Mouse (Mus musculus) heart, embryonic 14.5 days (tissue): Measurements from ENCODE around the gene 0610010F05Rik. TPM values are rescaled to one million over a fixed set of nuclear protein-coding genes. Genes with fewer than 3 reads are reported as not detected.

ENCODE experiments used
- ATAC-seq: fragments of 200-750 bp; cut with Nextera tagmentation; 2 replicates; pipeline ENCODE4 v1.8.0; 2017; ENCODE audit warnings: low read depth, moderate TSS enrichment; ENCODE audit not compliant: insufficient number of reproducible peaks, insufficient read depth, low FRiP score
- H3K27ac ChIP-seq, 2 experiments: fragments of 200-500 bp in 1 of 2; fragments of 300-500 bp in 1 of 2; sonication (generic) in 1 of 2; replicated peaks in 1 of 2; 2 replicates each; pipeline ENCODE4 v1.5.1; 2012 to 2014; ENCODE audit warnings: low read depth in 2 of 2, low read length in 2 of 2, control low read depth in 1 of 2, mild to moderate bottlenecking in 1 of 2, mixed read lengths in 1 of 2; ENCODE audit not compliant: control insufficient read depth in 1 of 2, insufficient read depth in 1 of 2
- H3K27me3 ChIP-seq: fragments of 300-500 bp; sonication (generic); 2 replicates; pipeline ENCODE4 v1.6.1; 2014; ENCODE audit warnings: mild to moderate bottlenecking, low read length, control low read depth; ENCODE audit not compliant: control insufficient read depth, insufficient read depth
- H3K36me3 ChIP-seq: fragments of 300-500 bp; sonication (generic); 2 replicates; pipeline ENCODE4 v1.6.1; 2014; ENCODE audit warnings: mild to moderate bottlenecking, control low read depth, low read length, mixed read lengths; ENCODE audit not compliant: control insufficient read depth, insufficient read depth
- H3K4me1 ChIP-seq, 2 experiments: fragments of 200-500 bp in 1 of 2; fragments of 300-500 bp in 1 of 2; sonication (generic) in 1 of 2; 2 replicates each; pipeline ENCODE4 v1.6.1; 2012 to 2014; ENCODE audit warnings: low read length in 2 of 2, control low read depth in 1 of 2, mixed read lengths in 1 of 2; ENCODE audit not compliant: control insufficient read depth in 2 of 2, insufficient read depth in 2 of 2
- H3K4me2 ChIP-seq: fragments of 300-500 bp; sonication (generic); 2 replicates; pipeline ENCODE4 v1.6.1; 2014; ENCODE audit warnings: mild to moderate bottlenecking, low read length
- H3K4me3 ChIP-seq, 2 experiments: fragments of 200-500 bp in 1 of 2; fragments of 300-500 bp in 1 of 2; sonication (generic) in 1 of 2; 2 replicates each; pipeline ENCODE4 v1.5.1; 2012 to 2014; ENCODE audit warnings: low read length in 2 of 2, mild to moderate bottlenecking in 2 of 2, control low read depth in 1 of 2, low read depth in 1 of 2, moderate library complexity in 1 of 2; ENCODE audit not compliant: control insufficient read depth in 1 of 2, insufficient read depth in 1 of 2
- H3K9ac ChIP-seq: fragments of 300-500 bp; sonication (generic); 2 replicates; pipeline ENCODE4 v1.6.1; 2014; ENCODE audit warnings: mild to moderate bottlenecking, low read length
- H3K9me3 ChIP-seq: fragments of 300-500 bp; sonication (generic); 2 replicates; pipeline ENCODE4 v1.6.1; 2016; ENCODE audit warnings: low read length, control low read depth; ENCODE audit not compliant: control insufficient read depth
- WGBS: fragments of 180-500 bp; shearing (Covaris S2); extraction: QIAGEN DNeasy Blood & Tissue Kit; methylation state at CpG from one replicate; pipeline ENCODE4 v1.1.7; 2014; 5-methylcytosine and 5-hydroxymethylcytosine counted together
- polyA plus RNA-seq: library from polyadenylated mRNA; unstranded; fragments of >200 nt; fragmentation: Nextera tagmentation; extraction: Ambion mirVana; gene quantifications from 2 replicates; pipeline ENCODE4 v1.2.1, GENCODE M21; 2014

Gene 0610010F05Rik
- polyA plus RNA-seq, 1 experiment from 2014 or later = 19.5 TPM

GRCm38 (mm10) chr11:23666526-23666925, 33.1 kb upstream of the 0610010F05Rik start:
- WGBS = 9% methylated on average over 5 of the region's 5 CpGs
- H3K4me3 ChIP-seq = peak overlapping the region; percentile 89 to 96
- ATAC-seq = no peak
- peak overlapping the region; percentile 95 for H3K9ac ChIP-seq
- H3K27ac ChIP-seq = peak overlapping the region; percentile 93 to 97
- H3K9me3 ChIP-seq = no peaks in the 10 kb centered on the region
- no peaks in the 10 kb centered on the region for H3K27me3 ChIP-seq
- peaks cover 8% of the 10 kb centered on the region for H3K36me3 ChIP-seq
- H3K4me2 ChIP-seq = peak overlapping the region; percentile 74
- H3K4me1 ChIP-seq = peaks cover 0 to 13% of the 10 kb centered on the region in 2 experiments; a peak in 2 of 4 replicates

- H3K27ac ChIP-seq = peak within 1 kb of the TSS; percentile 93 to 97
- no peaks in the 10 kb centered on the region for H3K27me3 ChIP-seq
- H3K9ac ChIP-seq = peak within 1 kb of the TSS; percentile 95
- H3K9me3 ChIP-seq = no peaks in the 10 kb centered on the region
- peak; percentile 96 for ATAC-seq
- peaks cover 0 to 13% of the 10 kb centered on the region in 2 experiments; a peak in 2 of 4 replicates for H3K4me1 ChIP-seq
- H3K4me2 ChIP-seq = peak within 1 kb of the TSS; percentile 74
- H3K4me3 ChIP-seq = peak within 1 kb of the TSS; percentile 89 to 96
- under 1% methylated on average over 49 of the region's 49 CpGs for WGBS
- H3K36me3 ChIP-seq = peaks cover 8% of the 10 kb centered on the region; the same call in 1 of the 2 replicates
Observed at GRCm38 (mm10) chr11:23665798-23666501, 32.5 kb upstream of the 0610010F05Rik start, which contains the start of gene Pex13. Gene Pex13, minus strand, starts transcription at chr11:23665959.

DNA sequence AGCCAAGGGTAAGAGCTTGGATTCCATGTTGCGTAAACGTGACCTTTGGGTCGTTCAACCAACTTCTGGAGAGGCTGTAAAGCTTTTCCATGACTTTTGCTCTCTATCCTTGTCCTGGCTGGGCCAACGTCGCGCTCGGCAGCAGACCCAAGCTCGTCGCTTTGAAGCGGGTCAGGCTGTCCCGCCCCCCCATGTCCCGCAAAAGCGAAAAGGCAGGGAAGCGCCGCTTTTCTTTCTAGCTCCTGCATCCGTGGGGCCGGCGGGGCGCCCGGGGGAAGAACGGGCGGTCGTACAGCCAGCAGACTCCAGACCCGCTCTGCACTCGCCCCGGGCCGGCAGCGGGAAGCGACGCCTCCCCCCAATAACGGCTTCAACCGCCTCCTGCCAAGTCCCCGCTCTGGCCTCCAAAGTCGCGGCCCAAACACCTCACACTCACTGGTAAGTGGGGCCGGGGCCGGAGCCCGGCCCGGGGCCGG, 31.9 kb upstream of the 0610010F05Rik start, which contains the start of gene Pus10:
Gene Pus10, plus strand, starts transcription at position 364 of the 476 bp plus-strand sequence.
- no peaks in the 10 kb centered on the region for H3K9me3 ChIP-seq
- H3K36me3 ChIP-seq = peaks cover 8% of the 10 kb centered on the region; the same call in 1 of the 2 replicates
- H3K27ac ChIP-seq = peak within 1 kb of the TSS; percentile 93 to 97
- peak within 1 kb of the TSS; percentile 89 to 96 for H3K4me3 ChIP-seq
- H3K27me3 ChIP-seq = no peaks in the 10 kb centered on the region
- ATAC-seq = peak; percentile 49
- H3K4me1 ChIP-seq = peaks cover 0 to 13% of the 10 kb centered on the region in 2 experiments; a peak in 2 of 4 replicates
- peak within 1 kb of the TSS; percentile 95 for H3K9ac ChIP-seq
- under 1% methylated on average over 40 of the region's 40 CpGs for WGBS
- H3K4me2 ChIP-seq = peak within 1 kb of the TSS; percentile 74

GRCm38 (mm10) chr11:23664232-23664631, 30.8 kb upstream of the 0610010F05Rik start:
- no peak for ATAC-seq
- Histone ChIP-seq H3K4me3 (no peak overlapping the region), H3K36me3 (peaks cover 8% of the 10 kb centered on the region; the same call in 1 of the 2 replicates), H3K9ac (no peak overlapping the region), H3K4me1 (peaks cover 0 to 13% of the 10 kb centered on the region in 2 experiments; a peak in 2 of 4 replicates), H3K27ac (no peak overlapping the region), H3K9me3 (no peaks in the 10 kb centered on the region), H3K27me3 (no peaks in the 10 kb centered on the region), H3K4me2 (0 out of 2 replicates have a peak overlapping the region, but pooled peaks have one; percentile 18)

DNA sequence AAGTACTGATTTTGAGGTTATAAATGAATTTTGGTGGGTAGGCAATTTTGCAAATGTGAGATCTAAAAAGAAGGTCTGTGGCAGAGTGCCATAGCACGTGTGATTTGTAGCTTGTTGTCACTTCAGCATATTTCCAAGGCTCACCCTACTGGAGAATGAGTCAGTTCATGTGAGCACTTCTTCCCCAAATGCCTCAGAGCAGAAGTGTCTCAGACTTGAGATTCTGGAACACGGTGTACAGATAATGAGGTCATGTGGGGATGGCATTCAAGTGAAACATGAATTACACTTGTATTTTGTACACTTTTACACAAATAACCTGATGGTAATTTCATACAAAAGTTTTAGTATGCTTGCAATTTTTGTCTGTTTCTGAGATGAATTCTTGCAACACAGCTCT, 24.4 kb upstream of the 0610010F05Rik start:
- Histone ChIP-seq H3K4me3 (no peak overlapping the region), H3K4me1 (0 out of 4 replicates have a peak, but pooled peaks cover 0 to 2% of the 10 kb centered on the region in 2 experiments), H3K9ac (no peak overlapping the region), H3K27me3 (no peaks in the 10 kb centered on the region), H3K4me2 (no peak overlapping the region), H3K9me3 (no peaks in the 10 kb centered on the region), H3K27ac (no peak overlapping the region), H3K36me3 (peaks cover 13% of the 10 kb centered on the region; the same call in 1 of the 2 replicates)
- ATAC-seq = no peak
- 57% methylated on average over 2 of the region's 2 CpGs for WGBS

- Histone ChIP-seq H3K4me2 (no peak overlapping the region), H3K36me3 (peaks cover 46% of the 10 kb centered on the region), H3K27ac (no peak overlapping the region), H3K9ac (no peak overlapping the region), H3K27me3 (no peaks in the 10 kb centered on the region), H3K4me3 (no peak overlapping the region), H3K9me3 (no peaks in the 10 kb centered on the region), H3K4me1 (no peaks in the 10 kb centered on the region)
- WGBS = 79% methylated on average over 3 of the region's 3 CpGs
- no peak for ATAC-seq
Observed at GRCm38 (mm10) chr11:23653666-23654065, 20.2 kb upstream of the 0610010F05Rik start.

DNA sequence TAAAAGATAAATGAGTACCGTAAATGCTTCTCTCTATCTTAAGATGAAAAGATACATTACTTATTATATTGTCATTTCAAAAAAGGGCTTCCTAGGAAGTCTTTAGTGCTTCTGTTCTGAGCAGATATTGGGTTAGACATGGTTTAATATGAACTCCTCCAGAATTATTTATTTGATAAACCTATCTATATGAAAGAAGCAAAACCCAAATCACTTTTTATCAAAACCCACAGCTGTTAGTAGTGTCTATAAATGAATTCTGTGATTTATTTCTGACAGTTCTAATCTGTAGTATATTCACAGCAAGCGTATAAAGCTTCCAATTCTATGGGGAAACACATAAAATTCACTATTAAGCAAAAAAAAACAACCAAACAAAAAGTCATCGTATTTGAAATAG, 14.4 kb upstream of the 0610010F05Rik start:
- 95% methylated on average over 3 of the region's 3 CpGs for whole genome bisulfite sequencing

More for the DNA sequence above, 14.4 kb upstream of the 0610010F05Rik start:
- Histone ChIP-seq H3K4me3 (no peak overlapping the region), H3K27me3 (no peaks in the 10 kb centered on the region), H3K4me1 (no peaks in the 10 kb centered on the region), H3K9me3 (no peaks in the 10 kb centered on the region), H3K9ac (no peak overlapping the region), H3K4me2 (no peak overlapping the region), H3K36me3 (peaks cover 54% of the 10 kb centered on the region), H3K27ac (no peak overlapping the region)
- no peak for ATAC-seq
